Mouse (Mus musculus): ENCODE results near the gene Eif4h.
"Not testable (repeated sequence)": the region's sequence is repeated elsewhere in the genome, so short reads cannot be mapped to it uniquely, and the experiment has no call there.

The Eif4h gene

DNA sequence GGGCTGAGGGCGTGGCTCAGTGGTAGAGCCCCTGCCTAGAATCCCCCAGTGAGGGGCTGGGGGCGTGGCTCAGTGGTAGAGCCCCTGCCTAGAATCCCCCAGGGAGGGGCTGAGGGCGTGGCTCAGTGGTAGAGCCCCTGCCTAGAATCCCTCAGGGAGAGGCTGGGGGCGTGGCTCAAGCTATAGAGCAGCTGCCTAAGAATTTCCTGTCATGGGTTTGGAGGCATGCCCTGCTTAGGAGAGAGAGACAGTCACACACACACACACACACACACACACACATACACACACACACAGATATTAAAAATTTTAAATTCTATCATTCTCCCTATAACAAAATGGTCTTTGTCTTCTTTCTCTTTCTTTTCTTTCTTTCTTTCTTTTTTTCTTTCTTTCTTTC lies 9.7 kb upstream of the Eif4h start:
- DNase-seq (ENCODE audit: low spot score): not testable (repeated sequence)

DNA sequence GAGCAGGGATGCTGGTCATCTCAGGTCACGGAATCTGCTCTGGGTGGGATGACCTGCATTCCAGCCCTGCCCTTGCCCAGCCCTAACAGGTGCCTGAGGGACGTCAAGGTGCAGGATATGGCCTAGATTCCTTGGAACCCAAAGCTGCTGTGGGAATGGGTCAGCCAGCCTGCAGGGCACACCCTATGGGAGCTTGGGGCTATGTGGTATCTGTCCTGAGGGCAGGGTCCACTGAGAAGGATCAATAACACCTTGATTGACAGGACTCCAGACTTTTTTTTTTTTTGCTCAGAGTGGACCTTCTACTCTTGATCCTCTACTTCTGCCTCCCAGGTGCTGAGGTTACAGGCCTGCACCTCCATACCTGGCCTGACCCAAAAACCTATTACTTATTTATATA lies 8.1 kb upstream of the Eif4h start:
- no peak for DNase-seq (ENCODE audit: low spot score)

DNA sequence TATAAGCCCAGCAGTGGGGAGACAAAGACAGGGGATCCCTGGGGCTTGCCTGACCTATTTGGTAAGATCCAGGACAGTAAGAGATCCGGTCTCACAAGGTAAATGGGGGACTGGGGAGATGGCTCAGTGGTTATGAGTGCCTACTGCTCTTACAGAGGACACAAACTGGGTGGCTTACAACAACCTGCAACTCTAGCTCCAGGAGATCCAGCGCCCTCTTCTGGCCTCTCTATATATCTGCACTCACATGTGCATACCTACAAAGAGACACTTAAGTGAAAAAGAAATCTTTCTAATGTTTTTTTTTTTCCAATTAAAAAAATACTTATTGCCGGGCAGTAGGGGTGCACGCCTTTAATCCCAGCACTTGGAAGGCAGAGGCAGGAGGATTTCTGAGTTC lies 7.2 kb upstream of the Eif4h start:
- no peak for DNase-seq (ENCODE audit: low spot score)

DNA sequence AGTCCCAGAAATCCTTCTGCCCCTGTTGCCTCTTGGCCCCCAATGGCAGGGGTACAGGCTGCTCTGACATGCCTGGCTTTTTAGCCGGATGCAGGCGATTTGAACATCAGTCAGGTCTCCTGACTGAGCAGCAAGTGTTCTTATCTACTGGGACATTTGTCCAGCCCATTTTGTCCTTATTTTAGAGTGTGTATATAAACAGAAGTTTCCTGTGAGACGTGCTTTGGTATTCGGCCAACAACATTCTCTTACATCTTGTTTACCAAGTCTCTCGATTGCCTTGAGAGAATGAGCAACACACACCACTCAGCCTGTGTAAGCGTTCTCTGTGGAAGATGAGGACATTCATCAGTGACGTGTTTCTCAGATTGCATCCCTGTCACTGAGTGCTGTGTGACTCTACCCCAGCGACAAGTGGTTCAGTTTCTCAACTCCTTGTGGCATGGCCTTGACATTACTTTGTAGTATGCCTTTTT lies 5.4 kb upstream of the Eif4h start:
- DNase-seq (ENCODE audit: low spot score): no peak

DNA sequence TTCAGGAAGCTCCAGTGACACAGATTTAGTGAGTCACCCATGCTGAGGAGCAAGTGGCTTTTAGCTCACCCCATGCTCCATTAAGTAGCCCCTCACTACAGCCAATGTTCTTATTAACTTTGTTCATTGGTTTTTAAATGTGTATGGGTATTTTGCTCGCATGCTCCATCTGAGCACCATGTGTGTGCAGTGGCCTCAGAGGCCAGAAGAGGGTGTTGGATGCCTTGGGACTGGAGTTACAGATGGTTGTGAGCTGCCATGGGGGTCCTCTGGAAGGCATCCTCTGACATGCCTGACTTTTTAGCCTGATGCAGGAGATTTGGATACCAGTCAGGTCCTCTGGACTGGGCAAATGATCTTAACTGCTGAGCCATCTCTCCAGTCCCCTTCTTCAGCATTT lies 4.8 kb upstream of the Eif4h start:
- DNase-seq (ENCODE audit: low spot score): no peak

DNA sequence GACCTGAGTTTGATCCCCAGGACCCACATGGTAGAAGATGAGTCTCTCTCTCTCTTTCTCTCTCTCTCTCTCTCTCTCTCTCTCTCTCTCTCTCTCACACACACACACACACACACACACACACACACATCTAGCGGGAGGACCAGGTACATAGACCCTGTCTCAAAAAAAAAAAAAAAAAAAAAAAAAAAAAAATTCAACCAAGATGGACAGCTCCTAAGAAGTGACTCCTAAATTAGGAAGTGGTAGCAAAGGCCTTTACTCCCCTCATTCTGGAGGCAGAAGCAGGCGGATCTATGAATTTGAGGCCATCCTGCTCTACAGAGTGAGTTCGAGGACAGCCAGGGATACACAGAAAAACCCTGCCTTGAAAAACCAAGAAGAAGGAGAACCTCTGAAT lies 1.1 kb upstream of the Eif4h start:
- DNase-seq (ENCODE audit: low spot score): no peak

DNA sequence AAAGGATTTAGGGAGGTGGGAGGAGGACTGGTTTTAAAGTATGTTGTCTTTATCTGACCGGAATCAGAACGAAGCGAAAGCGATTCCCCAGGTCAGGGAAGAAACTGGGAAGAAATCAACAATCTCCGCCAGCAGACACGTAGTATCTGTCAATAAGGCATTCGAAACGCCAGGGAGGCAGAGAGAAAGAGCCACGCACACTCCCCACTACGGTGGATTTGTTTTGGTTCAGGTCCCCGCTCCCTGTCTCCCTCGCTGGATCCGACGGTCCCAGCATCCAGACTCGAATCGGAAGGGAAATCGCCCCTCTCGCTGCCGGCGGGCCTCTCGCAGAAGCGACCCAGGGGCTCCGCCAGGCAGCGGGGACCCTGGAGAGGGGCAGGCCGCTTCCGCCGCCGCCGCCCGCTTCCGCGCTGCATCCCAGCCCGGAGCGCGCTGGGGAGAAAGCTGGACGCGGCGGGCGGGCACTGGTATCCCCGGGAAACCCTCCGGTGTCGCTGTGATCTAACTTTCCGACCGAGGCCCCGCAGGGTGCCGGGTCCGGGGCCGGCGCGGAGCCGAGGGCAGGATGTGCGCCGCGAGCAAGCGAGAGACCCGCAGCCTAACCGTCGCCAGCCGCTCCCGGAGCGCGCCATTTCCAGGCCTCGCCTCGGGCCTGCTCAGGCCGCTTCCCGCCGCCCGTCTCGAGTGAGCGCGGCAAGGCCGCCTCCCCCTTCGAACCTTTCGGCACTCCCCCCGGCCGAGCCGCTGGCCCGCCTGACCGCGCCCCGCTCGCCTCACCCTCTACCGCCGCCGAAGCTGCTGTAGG lies 625 bp downstream of the Eif4h start:
- DNase-seq (ENCODE audit: low spot score): peak; percentile 26

DNA sequence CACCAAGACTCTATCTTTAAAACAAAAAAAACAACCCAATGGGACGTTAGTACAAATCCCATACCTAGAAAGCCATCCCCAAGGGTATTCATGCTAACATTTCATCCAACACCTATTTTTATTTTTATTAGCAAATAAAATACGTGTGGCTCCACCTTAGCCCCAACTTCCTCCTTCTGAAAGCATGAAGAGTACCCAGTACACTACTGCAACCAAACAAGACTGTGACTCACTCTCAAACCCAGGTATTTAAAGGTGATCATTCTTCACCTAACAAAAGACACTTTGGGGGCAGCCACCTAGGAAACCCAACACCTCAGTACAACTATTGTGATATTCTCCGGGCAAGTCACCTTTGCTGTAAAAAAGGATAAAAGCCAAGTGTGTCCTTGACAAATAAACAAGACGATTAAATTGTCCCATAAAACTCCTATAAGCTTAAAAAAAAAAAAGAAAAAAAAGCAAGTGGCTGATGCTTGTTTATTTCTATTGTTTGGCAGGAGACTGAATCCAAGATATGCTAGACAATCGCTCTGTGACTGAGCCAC lies 1.4 kb downstream of the Eif4h start:
- DNase-seq (ENCODE audit: low spot score): no peak

DNA sequence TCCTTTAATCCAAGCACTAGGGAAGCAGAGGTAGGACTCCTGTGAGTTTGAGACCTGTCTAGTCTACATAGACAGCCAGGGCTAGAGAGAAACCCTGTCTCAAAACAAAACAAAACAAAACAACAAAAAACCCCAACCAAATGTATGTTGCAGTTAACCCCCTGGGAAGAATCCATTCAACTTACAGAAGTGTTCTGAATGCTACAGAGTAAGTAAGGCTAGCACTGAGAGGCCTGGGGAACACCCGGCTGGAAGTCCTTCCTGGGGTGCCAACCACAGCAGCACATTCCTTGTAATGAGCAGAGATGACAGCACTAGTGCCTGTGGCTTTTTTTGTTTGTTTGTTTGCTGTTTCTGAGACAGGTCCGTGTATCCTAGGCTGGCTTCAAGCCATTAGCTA lies 6.4 kb downstream of the Eif4h start:
- no peak for DNase-seq (ENCODE audit: low spot score)

DNA sequence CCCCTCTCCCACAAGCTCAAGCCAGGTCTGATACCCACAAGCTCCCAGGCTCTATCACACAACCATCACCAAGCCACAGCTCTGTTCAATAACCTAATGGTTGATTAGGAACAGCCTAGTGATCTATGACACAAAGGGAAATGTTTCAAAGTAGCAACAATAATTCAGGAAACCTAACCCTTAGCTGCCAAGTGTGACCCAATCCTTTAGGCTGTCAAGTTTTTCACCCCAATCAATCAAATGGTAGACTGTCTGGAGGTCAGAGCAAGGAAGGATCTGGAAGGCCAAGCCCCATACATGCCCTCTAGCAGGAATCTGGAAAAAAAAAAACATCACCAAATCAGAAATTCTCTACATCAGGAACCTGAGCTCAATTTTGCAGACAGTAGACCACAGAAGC lies 8.5 kb downstream of the Eif4h start:
- DNase-seq (ENCODE audit: low spot score): no peak

DNA sequence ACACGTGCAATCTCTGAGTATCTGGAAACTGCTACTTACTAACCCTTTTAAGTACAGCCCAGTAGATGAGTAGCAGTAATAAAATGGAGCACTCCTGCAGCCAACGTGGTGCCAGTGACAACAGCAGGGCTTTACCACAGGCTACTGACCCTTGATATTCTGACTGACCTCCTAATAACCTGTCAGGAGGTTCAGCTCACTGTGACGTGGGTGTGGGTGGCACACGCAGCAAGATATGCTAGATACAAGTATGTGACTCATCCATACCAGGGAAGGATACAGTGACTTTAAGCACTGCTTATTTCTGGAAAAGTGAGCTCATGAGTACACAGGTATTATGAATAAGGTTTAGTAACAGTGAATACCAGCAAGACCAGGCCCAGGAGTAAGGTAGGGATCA lies 9.8 kb downstream of the Eif4h start:
- DNase-seq (ENCODE audit: low spot score): no peak

DNA sequence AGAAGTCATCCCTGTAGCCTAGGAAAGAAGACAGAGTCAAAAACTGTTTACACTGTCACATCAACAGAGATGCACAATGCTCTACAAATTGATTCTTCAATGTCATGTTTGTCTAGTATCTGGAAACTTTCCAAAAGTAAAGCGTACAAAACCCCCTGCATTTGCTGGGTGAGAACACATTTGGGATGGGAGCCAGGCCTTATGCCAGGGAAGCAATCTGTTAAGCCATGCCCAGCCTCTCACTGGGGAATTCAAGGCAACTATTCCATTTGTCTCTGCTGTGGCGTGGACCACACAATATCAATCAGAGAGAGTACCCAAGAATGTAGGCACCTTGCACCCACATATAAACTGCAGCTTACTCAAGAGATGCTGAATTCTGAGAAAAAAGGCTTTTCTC lies 17.2 kb downstream of the Eif4h start:
- DNase-seq (ENCODE audit: low spot score): no peak

DNA sequence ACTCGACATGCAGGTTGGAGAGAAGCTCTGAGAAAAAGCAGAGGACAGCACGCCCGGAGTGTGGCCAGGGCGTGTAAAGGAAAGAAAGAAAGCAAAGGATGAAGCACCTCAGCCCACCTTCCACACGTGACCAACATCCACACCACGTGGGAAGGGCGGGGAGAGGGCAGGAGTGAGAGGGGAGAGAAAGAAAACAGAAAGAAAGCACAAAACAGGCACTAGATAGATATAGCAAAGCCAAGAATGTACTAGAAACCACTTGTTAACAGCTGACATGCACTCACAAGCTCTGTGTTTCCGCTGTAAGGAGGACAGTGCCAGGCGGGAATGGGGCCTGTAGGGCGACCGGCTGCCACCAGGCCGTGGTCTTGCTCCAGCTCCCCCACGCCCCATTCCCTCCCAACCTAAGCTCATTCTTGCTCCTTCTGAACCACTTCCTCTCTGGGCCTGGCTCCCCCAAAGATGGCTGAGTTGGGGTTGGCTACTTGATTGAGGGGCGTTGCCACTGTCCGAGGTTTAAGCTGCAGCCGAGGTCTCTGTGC lies 18.1 kb downstream of the Eif4h start:
- DNase-seq (ENCODE audit: low spot score): no peak

DNA sequence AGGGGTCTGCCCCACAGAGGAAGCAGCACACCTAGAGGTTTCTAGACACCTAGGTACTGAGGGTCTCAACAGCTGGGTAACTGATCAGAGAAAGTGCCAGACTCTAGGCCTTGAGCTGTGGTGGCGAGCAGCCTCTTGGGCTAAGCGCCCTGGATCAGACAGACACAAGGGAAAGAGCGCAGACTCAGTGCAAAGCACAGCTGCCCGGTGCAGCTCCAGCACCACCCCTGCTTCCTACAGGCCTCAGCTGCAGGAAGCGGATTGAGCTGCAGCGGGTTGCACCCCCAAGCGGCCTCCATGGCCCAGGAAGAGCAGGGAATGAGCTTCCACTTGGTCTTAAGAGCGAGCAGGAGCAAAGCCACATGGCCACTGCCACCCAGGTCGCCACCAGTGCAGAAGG lies 18.8 kb downstream of the Eif4h start:
- DNase-seq (ENCODE audit: low spot score): no peak

DNA sequence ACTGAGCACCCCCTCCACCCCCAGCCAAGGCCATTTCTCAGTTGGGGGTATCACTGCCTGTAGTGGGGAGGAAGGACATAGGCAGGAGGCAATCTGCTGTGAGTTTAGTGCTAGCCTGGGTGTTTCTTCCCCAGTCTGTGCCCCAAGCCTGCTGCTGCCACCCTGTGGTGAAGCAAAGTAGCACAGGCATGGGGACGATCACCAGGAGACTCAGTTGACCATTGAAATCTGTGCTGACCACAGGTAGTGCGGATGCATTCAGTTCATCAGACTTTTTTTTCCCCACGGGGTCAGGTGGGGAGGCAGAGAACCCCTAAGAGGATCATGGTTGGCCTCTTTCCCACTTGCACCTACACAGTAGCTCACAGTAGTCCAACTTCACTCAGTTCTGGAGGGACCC lies 22.2 kb downstream of the Eif4h start:
- peak; percentile 68 for DNase-seq (ENCODE audit: low spot score)

DNA sequence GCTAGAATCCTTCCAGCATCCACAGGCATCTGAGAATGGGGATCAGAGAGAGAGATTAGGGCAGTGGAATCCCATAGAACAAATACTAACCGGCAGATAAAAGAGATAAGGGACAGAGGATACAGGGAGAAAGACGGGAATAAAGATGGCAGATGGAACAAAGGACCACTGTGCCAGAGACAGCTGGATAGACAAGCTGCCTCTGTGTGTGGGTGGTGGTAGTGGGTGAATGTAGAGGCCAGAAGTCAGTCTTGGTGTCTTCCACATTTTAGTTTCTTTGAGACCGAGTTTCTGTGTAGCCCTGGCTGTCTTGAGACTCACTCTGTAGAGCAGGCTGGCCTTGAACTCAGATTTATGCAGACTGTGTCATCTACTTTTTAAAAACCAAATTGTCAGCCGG lies 23.5 kb downstream of the Eif4h start:
- no peak for DNase-seq (ENCODE audit: low spot score)

DNA sequence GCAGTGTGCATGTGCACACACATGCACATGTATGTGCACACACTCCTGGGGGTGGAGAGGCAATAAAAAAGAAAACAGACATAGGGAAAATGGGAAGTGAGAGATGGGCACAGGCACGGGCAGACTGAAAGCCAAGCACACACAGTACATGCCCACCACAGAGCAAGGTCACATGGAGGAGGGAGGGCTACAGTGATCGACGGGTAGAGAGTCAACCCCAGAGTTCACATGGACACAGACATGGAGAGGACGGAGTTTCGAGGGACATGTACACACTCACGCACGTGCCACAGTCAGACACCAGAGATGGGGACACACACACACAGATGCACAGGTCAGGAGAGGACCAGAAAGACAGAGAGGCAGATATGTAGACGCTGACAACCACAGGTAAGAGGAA lies 23.9 kb downstream of the Eif4h start:
- DNase-seq (ENCODE audit: low spot score): no peak

DNA sequence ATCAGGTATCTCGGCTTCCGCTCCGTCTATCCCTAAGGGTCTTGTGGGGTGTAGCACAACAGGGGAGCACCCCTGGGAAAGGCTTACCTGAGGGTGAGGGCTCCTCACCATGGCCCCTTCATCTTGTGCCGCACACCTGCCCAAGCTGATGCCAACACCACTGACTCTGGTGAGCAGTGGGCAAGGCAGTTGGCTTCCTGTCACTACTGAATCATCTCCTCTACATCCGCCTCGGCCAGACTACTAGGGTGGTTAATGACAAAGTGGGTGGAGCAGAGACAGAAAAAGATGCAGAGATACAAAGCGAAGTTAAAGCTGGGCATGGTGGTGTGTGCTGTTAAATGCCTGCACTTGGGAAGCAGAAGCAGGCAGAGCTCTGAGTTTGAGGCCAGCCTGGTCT lies 24.5 kb downstream of the Eif4h start, which contains the start of gene Lat2:
Gene Lat2, minus strand, starts transcription at position 224 of the 400 bp plus-strand sequence.
- DNase-seq (ENCODE audit: low spot score): no peak

DNA sequence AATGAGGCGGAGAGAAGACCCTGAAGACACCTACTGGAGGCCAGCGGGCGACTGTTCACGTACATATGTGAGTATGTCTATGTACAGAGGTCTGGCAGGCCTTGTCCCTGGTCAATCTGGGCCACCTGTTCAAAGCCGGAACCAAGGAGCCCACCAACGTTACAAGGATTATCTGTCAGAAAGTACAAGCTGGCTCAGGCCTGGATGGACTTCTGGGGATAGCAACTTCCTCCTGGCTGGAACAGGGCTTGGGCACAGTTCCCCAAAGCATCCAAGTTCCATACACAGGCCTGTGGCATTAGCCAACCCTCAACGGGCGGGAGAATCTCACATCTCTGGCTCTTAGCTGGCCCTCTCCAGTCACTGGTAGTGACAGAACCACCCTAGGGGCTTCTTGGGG lies 25.0 kb downstream of the Eif4h start:
- DNase-seq (ENCODE audit: low spot score): no peak

DNA sequence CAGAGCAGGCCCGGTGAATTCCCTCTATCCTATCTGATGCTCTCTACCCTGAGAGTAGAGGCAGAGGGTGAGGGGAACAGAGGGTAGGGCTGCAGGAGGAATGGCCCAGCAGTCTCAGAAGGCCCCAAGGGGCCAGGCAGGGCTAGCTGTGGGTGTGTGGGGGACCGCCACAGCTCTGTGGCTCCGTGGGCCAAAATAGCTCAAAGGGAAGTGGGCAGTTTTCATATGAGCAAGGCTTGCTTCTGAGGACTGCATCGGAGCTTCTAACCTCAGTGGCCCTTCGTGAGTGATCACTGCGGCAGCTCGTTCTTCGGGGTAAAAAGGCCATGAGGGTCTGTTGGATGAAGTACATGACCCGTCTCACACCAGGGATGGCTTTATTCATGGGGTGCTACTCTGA lies 25.6 kb downstream of the Eif4h start:
- no peak for DNase-seq (ENCODE audit: low spot score)

DNA sequence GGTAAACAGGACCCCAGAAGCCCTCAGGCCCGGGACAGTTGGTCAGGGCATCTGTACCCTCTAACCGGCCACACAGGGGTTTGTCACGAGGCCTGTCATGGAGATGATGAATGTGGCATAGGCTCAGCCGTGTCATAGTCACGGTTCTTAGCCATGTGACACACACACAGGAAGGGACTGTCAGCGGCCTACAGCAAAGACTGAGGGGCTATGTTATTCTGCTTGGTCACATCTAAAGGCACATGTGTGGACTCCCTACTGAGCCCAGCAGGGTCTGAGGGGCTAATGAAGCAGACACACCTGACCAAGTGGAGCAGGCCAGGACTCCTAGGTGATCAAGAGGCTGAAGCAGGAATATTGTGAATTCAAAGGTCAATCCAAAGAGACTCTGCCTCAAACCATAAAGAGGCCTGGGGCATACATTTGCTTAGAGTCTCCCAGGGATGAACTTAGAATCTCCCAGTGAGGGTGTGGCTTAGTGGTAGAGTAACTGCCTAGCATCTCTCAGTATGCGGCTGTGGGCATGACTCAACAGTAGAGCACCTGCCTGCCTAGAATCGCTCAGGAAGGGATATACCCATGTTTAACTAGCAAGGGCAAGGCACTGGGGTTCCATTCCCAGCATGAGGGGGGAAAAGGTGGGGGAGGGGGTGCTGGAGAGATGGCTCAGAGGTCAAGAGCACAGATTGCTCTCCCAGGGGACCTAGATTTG lies 27.3 kb downstream of the Eif4h start:
- no peak for DNase-seq (ENCODE audit: low spot score)

DNA sequence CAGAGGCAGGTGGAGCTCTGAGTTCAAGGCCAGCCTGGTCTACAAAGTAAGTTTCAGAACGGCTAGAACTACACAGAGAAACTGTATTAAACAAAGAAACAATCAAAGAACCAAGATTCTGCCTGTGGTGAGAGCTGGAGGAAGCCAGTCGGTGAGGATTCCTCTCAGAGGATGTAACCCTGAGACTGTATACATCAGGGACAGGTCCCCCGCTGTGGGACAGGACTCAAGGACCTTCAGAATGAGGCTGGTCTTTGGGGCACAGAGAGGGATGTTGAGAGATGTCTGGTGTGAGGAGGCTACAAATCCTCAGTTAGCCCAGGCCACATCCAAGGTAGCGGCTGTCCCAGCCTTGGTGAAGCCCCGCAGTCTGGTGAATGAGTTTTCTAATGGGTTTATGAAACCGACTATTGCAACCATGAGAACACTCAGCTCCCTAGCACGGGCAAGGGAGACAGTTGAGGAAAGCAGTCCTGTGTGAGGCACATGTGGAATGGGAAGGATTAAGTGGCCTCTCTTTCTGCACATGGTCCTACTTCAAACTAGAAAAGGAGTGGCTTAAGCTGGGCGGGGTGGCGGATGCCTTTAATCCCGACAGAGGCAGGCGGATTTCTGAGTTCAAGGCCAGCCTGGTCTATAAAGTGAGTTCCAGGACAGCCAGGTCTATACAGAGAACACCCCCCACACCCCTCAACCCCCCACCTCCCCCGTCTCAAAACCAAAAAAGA lies 29.2 kb downstream of the Eif4h start:
- DNase-seq (ENCODE audit: low spot score): no peak
